In the genomic region with DNA sequence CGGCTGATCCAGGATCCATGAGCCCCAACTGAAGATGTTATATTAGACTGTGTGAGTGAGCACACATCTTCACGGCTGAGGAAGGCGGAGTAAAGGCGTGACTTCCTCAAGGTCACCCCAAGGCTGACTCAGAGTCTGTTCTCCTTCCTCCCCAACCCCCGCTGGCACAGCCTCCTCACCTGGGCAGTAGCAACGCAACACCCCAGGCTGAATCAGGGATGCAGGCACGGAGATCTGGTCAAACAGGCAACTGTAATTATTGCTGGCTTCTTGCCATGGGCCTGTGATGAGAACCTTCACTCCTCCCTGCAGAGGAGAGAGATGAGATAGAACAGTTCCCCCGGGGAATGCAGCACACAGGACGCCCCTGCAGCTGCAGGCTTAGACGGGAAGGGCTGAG, we compare ENCODE assay signal across 10 mouse cellular contexts. TPM values are rescaled to one million over a fixed set of nuclear protein-coding genes. Genes with fewer than 3 reads are reported as not detected.
A peak's percentile ranks its signal among the peaks of the same experiment; 100 is the strongest.
DNase-seq lines count a peak whose midpoint lies in the region; ATAC-seq and TF ChIP-seq lines count a peak whose summit lies in the region.
"Had no signal": no experiment of that assay in that cellular context is flagged by ENCODE, and none has a peak within 500 bp of the region (broad histone marks: within the 10 kb centered on the region; RNA-seq: fewer than 3 reads in every experiment).

No protein-coding gene starts in this region.

- H3K79me2 ChIP-seq in heart, adult 2 months (replicated peaks; ENCODE audit: control insufficient read depth, insufficient read depth, low read length), result no peaks in the 10 kb centered on the region

- TF ChIP-seq POLR2A in heart, adult 2 months (IDR thresholded peaks at IDR 0.05; ENCODE audit: insufficient read depth, low read depth, low read length), result no peak

- peak overlapping the region; percentile 4; the same call in 1 of the 2 replicates for H3K4me2 ChIP-seq in heart, embryonic 12.5 days
- peak overlapping the region; percentile 9; the same call in 1 of the 2 replicates for H3K4me2 ChIP-seq in hindbrain, embryonic 16.5 days (ENCODE audit: low read length)
- no peak overlapping the region for H3K4me2 ChIP-seq in liver, embryonic 12.5 days

- DNase-seq in heart, adult 2 months, result no peak
- peak; percentile 14 for DNase-seq in 3T3-L1 (ENCODE audit: low read depth, low spot score)
- DNase-seq in cerebellum, adult 8-10 months, result peak; percentile 65
- no peak for DNase-seq in lung, postnatal 10 days
- DNase-seq in urinary bladder, postnatal 36 days (ENCODE audit: low spot score in 2 of 2), result no peak

- 14% methylated on average over 10 of the region's 10 CpGs for WGBS in heart, embryonic 12.5 days
- WGBS in heart, adult 2 months, result 18% methylated on average over 10 of the region's 10 CpGs
- WGBS in hindbrain, embryonic 16.5 days, result 19% methylated on average over 10 of the region's 10 CpGs
- 23% methylated on average over 10 of the region's 10 CpGs for WGBS in liver, embryonic 12.5 days (ENCODE audit: insufficient replicate concordance)

- TF ChIP-seq EP300 in heart, adult 2 months (IDR thresholded peaks at IDR 0.05; ENCODE audit: insufficient read depth, low read depth, low read length), result no peak

- intact Hi-C loops in heart, adult 2 months (cut with DNase I), result no loop called here

- H3K36me3 ChIP-seq in heart, embryonic 12.5 days, result no peaks in the 10 kb centered on the region
- no peaks in the 10 kb centered on the region for H3K36me3 ChIP-seq in heart, adult 2 months (ENCODE audit: control insufficient read depth, insufficient read depth, low read length)
- H3K36me3 ChIP-seq in hindbrain, embryonic 16.5 days (ENCODE audit: control insufficient read depth, insufficient read depth, low read length), result no peaks in the 10 kb centered on the region
- H3K36me3 ChIP-seq in liver, embryonic 12.5 days, result no peaks in the 10 kb centered on the region

- ATAC-seq in heart, embryonic 12.5 days (ENCODE audit: insufficient number of reproducible peaks, low FRiP score), result no peak
- ATAC-seq in hindbrain, embryonic 16.5 days, result no peak
- no peak for ATAC-seq in liver, embryonic 12.5 days

- no peak overlapping the region for H3K4me3 ChIP-seq in heart, embryonic 12.5 days
- no peak overlapping the region for H3K4me3 ChIP-seq in heart, adult 2 months
- H3K4me3 ChIP-seq in hindbrain, embryonic 16.5 days (ENCODE audit: low read length), result no peak overlapping the region
- no peak overlapping the region for H3K4me3 ChIP-seq in liver, embryonic 12.5 days

- peak overlapping the region; percentile 10; the same call in 1 of the 2 replicates for H3K27ac ChIP-seq in heart, embryonic 12.5 days (ENCODE audit: poor library complexity, severe bottlenecking)
- no peak overlapping the region for H3K27ac ChIP-seq in heart, adult 2 months
- peak overlapping the region; percentile 96; the same call in 1 of the 2 replicates for H3K27ac ChIP-seq in hindbrain, embryonic 16.5 days (ENCODE audit: low read depth, low read length)
- H3K27ac ChIP-seq in liver, embryonic 12.5 days, result no peak overlapping the region

- no peak overlapping the region for H3K9ac ChIP-seq in heart, embryonic 12.5 days
- H3K9ac ChIP-seq in heart, adult 2 months (ENCODE audit: low read depth, low read length), result no peak overlapping the region
- H3K9ac ChIP-seq in hindbrain, embryonic 16.5 days (ENCODE audit: low read depth, low read length), result no peak overlapping the region
- no peak overlapping the region for H3K9ac ChIP-seq in liver, embryonic 12.5 days

- TF ChIP-seq CTCF in heart, adult 2 months (IDR thresholded peaks at IDR 0.05), result no peak

- H3K27me3 ChIP-seq in heart, embryonic 12.5 days (replicated peaks), result peaks cover 19% of the 10 kb centered on the region
- H3K27me3 ChIP-seq in heart, adult 2 months (ENCODE audit: control insufficient read depth, insufficient read depth, low read length), result no peaks in the 10 kb centered on the region
- no peaks in the 10 kb centered on the region for H3K27me3 ChIP-seq in hindbrain, embryonic 16.5 days (replicated peaks; ENCODE audit: control insufficient read depth, insufficient read depth, low read length)
- H3K27me3 ChIP-seq in liver, embryonic 12.5 days (replicated peaks), result peaks cover 48% of the 10 kb centered on the region

- H3K9me3 ChIP-seq in heart, embryonic 12.5 days (replicated peaks), result no peaks in the 10 kb centered on the region
- no peaks in the 10 kb centered on the region for H3K9me3 ChIP-seq in hindbrain, embryonic 16.5 days (ENCODE audit: control insufficient read depth, low read length)
- no peaks in the 10 kb centered on the region for H3K9me3 ChIP-seq in liver, embryonic 12.5 days (replicated peaks)

- H3K4me1 ChIP-seq in heart, embryonic 12.5 days (replicated peaks), result peaks cover 53% of the 10 kb centered on the region
- no peaks in the 10 kb centered on the region; the same call in 1 of the 2 replicates for H3K4me1 ChIP-seq in heart, adult 2 months (ENCODE audit: control insufficient read depth, insufficient read depth, low read length)
- H3K4me1 ChIP-seq in hindbrain, embryonic 16.5 days (ENCODE audit: control insufficient read depth, insufficient read depth, low read depth, low read length), result peaks cover 41% of the 10 kb centered on the region
- no peaks in the 10 kb centered on the region for H3K4me1 ChIP-seq in liver, embryonic 12.5 days

RNA-seq across cellular contexts. Expression of a gene that starts 48.8 kb away (rescaled TPM):
- not detected in 2 replicates for polyA plus RNA-seq in heart, embryonic 12.5 days (2016; fragmentation: Nextera tagmentation; extraction: Ambion mirVana)
- total RNA-seq in heart, adult 2 months (2021), result under 1 TPM in 1 of 2 experiments, not detected in 1; 0.34 TPM
- polyA plus RNA-seq in heart, adult 2 months (2012; rRNA removed), result 0.35 and 0.41 TPM in 2 replicates
- polyA plus RNA-seq in hindbrain, embryonic 16.5 days (2015; fragmentation: Nextera tagmentation; extraction: Ambion mirVana), result not detected in 2 replicates
- not detected in 2 replicates for polyA plus RNA-seq in liver, embryonic 12.5 days (2016; fragmentation: Nextera tagmentation; extraction: Ambion mirVana)
- total RNA-seq: left cerebral cortex, postnatal 25 days; neutrophil, adult 5-6 weeks had no signal

Comparison
In these comparisons a context has a peak if more than half of its experiments do, and no peak if none do; other contexts are left out.
1. H3K27ac ChIP-seq: peak in heart, embryonic 12.5 days (single experiment) and hindbrain, embryonic 16.5 days (single experiment); none in heart, adult 2 months (single experiment) and liver, embryonic 12.5 days (single experiment).
2. DNase-seq: peak in 3T3-L1 (single experiment) and cerebellum, adult 8-10 months (single experiment); none in heart, adult 2 months (0 of 2), lung, postnatal 10 days (single experiment) and urinary bladder, postnatal 36 days (0 of 2).